Mouse (Mus musculus): Measurements from ENCODE around the gene Cav1. TPM values are rescaled to one million over a fixed set of nuclear protein-coding genes. Genes with fewer than 3 reads are reported as not detected.

Gene Cav1
- 63.6 and 67.7 TPM in 2 replicates for polyA plus RNA-seq (2012; rRNA removed; ENCODE audit: low replicate concordance)

GRCm38 (mm10) chr6:17305954-17306601, at the start of gene Cav1:
Gene Cav1, plus strand, starts transcription at chr6:17306335.

GRCm38 (mm10) chr6:17280939-17281756, 25.0 kb upstream of the Cav1 start, which contains the start of gene Cav2:
Gene Cav2, plus strand, starts transcription at chr6:17281185.

Other genes starting within 250 kb of the Cav1 start
- gene Tes, start 241.2 kb upstream of the Cav1 start, polyA plus RNA-seq (2012; rRNA removed; ENCODE audit: low replicate concordance): 28.1 and 58.5 TPM in 2 replicates
- gene Cav2, start 25.1 kb upstream of the Cav1 start, polyA plus RNA-seq (2012; rRNA removed; ENCODE audit: low replicate concordance): 4.6 and 6.2 TPM in 2 replicates
- gene Met, start 157.5 kb downstream of the Cav1 start, polyA plus RNA-seq (2012; rRNA removed; ENCODE audit: low replicate concordance): 1.5 and 4.7 TPM in 2 replicates

All from duodenum, adult 2 months (tissue).